Mouse (Mus musculus): Measurements from ENCODE around the gene Cap1. TPM values are rescaled to one million over a fixed set of nuclear protein-coding genes. Genes with fewer than 3 reads are reported as not detected.
A peak's percentile ranks its signal among the peaks of the same experiment; 100 is the strongest.

The Cap1 gene
- polyA plus RNA-seq, 1 experiment from 2014 or later: 69.4 TPM

DNA sequence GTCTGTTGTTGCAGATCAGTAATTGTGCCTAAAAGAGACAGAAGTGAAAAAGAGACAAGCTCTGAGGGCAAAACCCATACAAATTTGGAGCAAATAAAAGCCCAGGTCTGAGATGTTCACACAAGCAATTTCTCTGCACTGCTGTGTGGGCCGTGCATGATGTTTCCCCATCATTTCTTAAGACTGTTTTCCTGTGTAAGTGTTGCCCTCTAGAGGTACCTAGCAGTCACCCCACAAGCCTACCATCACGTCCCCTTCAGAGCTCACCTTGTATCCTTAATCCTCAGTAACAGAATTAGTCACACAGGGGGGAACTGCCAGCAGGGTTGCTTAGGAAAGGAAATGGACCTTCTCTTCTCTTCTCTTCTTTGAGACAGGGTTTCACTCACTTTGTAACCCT, 27.9 kb downstream of the Cap1 start:
- H3K4me2 ChIP-seq: no peak overlapping the region
- no peaks in the 10 kb centered on the region for H3K9me3 ChIP-seq
- H3K9ac ChIP-seq: no peak overlapping the region
- H3K27me3 ChIP-seq (replicated peaks): no peaks in the 10 kb centered on the region
- 42% methylated on average over 2 of the region's 2 CpGs for WGBS
- peaks cover 78% of the 10 kb centered on the region for H3K36me3 ChIP-seq (replicated peaks)
- no peak for ATAC-seq (replicated peaks)
- H3K4me3 ChIP-seq: no peak overlapping the region
- H3K4me1 ChIP-seq: no peaks in the 10 kb centered on the region
- no peak overlapping the region for H3K27ac ChIP-seq

DNA sequence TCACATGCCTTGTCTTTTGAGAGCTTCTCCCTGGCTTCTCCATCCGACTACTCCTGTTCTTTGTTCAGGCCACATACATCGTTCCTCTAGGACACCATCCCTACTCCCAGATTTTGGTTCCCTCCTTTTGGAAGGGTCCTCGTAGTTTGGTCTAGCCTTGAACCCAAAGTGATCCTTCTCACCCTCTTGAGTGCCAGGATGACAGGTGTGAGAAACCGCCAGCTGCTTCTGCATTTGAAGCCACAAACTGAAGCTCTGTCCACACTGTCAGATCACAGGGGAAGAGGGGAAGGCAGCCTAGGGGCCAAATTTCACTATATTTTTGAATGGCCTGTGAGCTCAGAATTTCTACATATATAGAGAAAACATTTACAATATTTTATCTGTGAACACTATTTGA, 31.1 kb downstream of the Cap1 start:
- Histone ChIP-seq H3K4me1 (no peaks in the 10 kb centered on the region), H3K36me3 (replicated peaks) (peaks cover 79% of the 10 kb centered on the region), H3K9ac (no peak overlapping the region), H3K4me2 (no peak overlapping the region), H3K27me3 (replicated peaks) (no peaks in the 10 kb centered on the region), H3K9me3 (no peaks in the 10 kb centered on the region), H3K4me3 (no peak overlapping the region), H3K27ac (no peak overlapping the region)
- WGBS: 91% methylated on average over 4 of the region's 4 CpGs
- ATAC-seq (replicated peaks): no peak

DNA sequence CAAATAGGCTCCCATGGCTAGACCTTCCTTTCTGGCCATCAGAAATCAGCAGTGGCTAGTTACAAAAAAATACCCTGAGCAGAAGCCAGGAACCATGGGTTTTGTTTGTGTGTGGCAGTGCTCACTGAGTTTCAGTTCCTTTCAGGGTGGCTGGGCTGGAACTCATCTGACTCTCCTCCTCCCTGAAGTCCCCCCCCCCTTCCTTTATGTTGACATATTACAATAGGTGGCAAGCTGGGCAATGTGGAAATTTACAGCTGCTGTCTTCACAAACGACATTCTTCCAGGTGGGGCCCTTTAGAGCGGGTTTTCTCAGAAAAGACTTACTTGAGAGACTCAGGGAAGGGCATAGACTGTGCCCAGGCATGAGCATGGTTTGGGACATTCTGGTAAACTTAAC, 32.2 kb downstream of the Cap1 start:
- ATAC-seq (replicated peaks): no peak
- H3K4me1 ChIP-seq: no peaks in the 10 kb centered on the region
- no peak overlapping the region for H3K27ac ChIP-seq
- no peak overlapping the region for H3K9ac ChIP-seq
- H3K36me3 ChIP-seq (replicated peaks): peaks cover 75% of the 10 kb centered on the region
- WGBS: 66% methylated on average over 2 of the region's 2 CpGs
- no peak overlapping the region for H3K4me3 ChIP-seq
- H3K27me3 ChIP-seq (replicated peaks): no peaks in the 10 kb centered on the region
- H3K9me3 ChIP-seq: no peaks in the 10 kb centered on the region
- H3K4me2 ChIP-seq: no peak overlapping the region

DNA sequence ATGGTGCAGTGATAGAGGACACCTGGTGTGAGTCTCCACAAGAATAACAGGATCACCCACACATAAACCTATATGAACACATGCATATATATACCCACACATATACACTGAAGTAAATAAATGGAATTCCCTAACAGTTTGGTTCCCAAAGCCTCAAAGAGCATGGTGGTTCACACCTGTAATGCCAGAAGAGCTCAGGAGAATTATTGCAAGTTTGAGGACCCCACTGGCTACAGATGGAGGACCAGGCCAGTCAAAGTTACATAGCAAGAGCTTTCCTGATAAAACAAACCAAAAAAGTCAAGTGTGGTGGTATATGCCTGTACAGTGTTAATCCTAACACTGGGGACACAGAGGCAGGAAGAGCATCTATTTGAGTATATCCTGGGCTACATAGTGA, 34.3 kb downstream of the Cap1 start:
- Histone ChIP-seq H3K4me2 (no peak overlapping the region), H3K9ac (no peak overlapping the region), H3K27ac (no peak overlapping the region), H3K9me3 (no peaks in the 10 kb centered on the region), H3K4me3 (no peak overlapping the region), H3K27me3 (replicated peaks) (no peaks in the 10 kb centered on the region), H3K4me1 (no peaks in the 10 kb centered on the region), H3K36me3 (replicated peaks) (peaks cover 68% of the 10 kb centered on the region)
- no peak for ATAC-seq (replicated peaks)

DNA sequence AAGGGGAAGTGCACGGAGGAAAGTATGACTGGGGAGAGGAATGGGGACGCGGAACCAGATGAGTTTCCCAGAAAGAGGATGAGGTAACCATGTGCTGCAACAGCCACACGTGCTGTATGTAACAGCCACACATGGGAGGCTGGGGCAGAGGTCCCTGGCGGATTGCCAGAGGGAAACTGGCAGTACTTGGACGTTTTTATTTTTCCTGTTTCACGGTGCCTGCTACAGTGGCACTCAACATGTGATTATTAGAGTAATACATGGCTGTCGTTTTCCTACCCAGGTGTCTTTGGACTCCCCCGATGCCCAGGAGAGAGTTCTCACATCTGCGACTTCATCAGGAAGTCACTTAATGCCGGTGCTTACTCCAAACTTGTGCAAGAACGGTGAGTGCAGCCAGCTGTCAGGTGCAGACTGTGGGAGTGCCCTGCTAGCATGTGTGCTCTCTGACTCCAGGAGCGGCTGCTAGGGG, 37.7 kb downstream of the Cap1 start:
- no peak for ATAC-seq (replicated peaks)
- H3K9me3 ChIP-seq: no peaks in the 10 kb centered on the region
- H3K36me3 ChIP-seq (replicated peaks): peaks cover 57% of the 10 kb centered on the region
- H3K4me1 ChIP-seq: no peaks in the 10 kb centered on the region
- no peak overlapping the region for H3K4me3 ChIP-seq
- no peak overlapping the region for H3K9ac ChIP-seq
- no peak overlapping the region for H3K4me2 ChIP-seq
- WGBS: 83% methylated on average over 13 of the region's 13 CpGs
- no peak overlapping the region for H3K27ac ChIP-seq
- no peaks in the 10 kb centered on the region for H3K27me3 ChIP-seq (replicated peaks)

DNA sequence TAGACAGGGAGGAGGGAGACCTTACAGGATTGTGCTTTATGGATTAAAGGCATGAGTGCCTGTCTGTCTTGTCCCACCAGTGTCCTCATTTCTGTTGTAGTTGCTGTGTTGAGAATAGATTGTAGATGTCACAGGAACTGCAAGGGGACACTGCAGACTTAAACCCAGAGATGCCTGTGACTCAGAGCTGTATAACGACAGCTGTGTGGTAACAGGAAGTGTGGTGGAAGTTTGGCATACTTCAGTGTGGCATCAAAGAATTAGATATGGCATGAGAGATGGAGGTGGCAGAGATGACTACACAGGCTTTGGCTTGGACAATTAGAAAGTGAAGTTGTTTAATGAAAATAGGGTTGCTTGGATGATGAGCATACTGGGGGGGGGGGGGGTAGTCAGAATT, 47.4 kb downstream of the Cap1 start:
- no peaks in the 10 kb centered on the region for H3K9me3 ChIP-seq
- no peak overlapping the region for H3K4me2 ChIP-seq
- no peak overlapping the region for H3K9ac ChIP-seq
- H3K4me1 ChIP-seq: peaks cover 33% of the 10 kb centered on the region
- ATAC-seq (replicated peaks): no peak
- H3K27ac ChIP-seq: no peak overlapping the region
- H3K4me3 ChIP-seq: no peak overlapping the region
- WGBS: 73% methylated on average over 1 of the region's 1 CpGs
- no peaks in the 10 kb centered on the region for H3K27me3 ChIP-seq (replicated peaks)
- no peaks in the 10 kb centered on the region; the same call in 1 of the 2 replicates for H3K36me3 ChIP-seq (replicated peaks)

DNA sequence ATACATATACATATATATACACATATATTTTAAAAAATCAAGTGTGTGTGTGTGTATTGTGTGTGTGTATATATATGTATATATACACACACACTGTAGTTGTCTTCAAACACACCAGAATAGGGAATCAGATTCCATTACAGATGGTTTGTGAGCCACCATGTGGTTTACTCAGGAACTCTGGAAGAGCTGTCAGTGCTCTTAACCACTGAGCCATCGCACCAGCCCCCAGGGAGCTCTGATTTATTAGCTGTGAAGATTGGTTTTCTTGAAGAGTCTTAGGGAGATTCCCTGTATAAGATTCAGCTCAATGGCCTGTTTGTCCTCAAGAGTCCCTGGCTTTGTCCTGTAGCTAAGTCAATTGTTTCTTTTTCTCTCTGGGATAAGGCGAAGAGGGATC, 47.9 kb downstream of the Cap1 start:
- Histone ChIP-seq H3K9me3 (no peaks in the 10 kb centered on the region), H3K36me3 (replicated peaks) (no peaks in the 10 kb centered on the region; the same call in 1 of the 2 replicates), H3K4me2 (no peak overlapping the region), H3K27me3 (replicated peaks) (no peaks in the 10 kb centered on the region), H3K9ac (no peak overlapping the region), H3K4me1 (peaks cover 33% of the 10 kb centered on the region), H3K4me3 (no peak overlapping the region), H3K27ac (no peak overlapping the region)
- ATAC-seq (replicated peaks): no peak
- 65% methylated on average over 2 of the region's 2 CpGs for WGBS

DNA sequence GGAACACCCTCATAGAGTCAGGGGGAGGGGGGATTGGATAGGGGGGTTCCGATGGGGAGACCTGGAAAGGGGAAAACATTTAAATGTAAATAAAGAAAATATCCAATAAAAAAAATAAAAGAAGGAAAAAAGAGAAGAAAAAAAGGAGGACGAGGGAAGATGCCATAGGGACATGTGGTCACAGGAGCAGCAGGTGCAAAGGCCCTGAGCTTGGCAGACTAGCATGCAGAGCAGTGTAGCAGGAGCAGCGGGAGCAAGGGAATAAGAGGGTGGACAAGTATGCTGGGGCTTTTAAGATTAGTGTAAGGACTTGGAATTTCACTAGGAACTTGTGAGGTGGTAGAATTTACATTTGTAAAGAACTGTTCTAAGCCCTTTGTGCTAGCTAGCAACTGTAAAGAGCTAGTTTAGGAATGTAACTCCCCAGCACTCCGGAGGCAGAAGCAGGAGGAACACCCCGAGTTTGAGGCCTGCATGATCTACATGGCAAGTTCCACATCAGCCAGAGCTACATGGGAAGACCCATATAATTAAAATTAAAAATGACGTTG, 48.6 kb downstream of the Cap1 start:
- H3K9ac ChIP-seq: no peak overlapping the region
- ATAC-seq (replicated peaks): no peak
- H3K27me3 ChIP-seq (replicated peaks): no peaks in the 10 kb centered on the region
- no peaks in the 10 kb centered on the region; the same call in 1 of the 2 replicates for H3K36me3 ChIP-seq (replicated peaks)
- H3K9me3 ChIP-seq: no peaks in the 10 kb centered on the region
- H3K4me2 ChIP-seq: peak overlapping the region; percentile 70
- 67% methylated on average over 6 of the region's 6 CpGs for WGBS
- H3K27ac ChIP-seq: no peak overlapping the region
- peaks cover 33% of the 10 kb centered on the region for H3K4me1 ChIP-seq
- peak overlapping the region; percentile 86; the same call in 1 of the 2 replicates for H3K4me3 ChIP-seq

DNA sequence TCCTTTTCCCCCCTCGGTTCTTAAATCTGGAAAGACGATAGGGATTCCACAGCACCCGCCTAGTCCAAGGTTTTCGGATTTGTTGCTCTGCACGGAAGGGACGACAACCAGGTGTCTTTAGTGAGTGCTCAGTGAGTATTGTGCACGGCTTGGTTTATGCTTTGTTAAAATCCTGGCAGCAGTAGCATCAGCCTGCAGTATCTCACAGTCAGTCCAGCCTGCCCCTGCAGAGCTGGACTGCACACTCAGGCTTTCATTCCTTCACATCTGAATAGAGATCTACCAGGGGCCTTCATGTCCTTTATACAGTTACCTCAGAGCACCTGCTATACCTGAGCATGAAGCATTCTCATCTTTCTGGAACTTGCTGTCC, 49.5 kb downstream of the Cap1 start:
- H3K36me3 ChIP-seq (replicated peaks): no peaks in the 10 kb centered on the region; the same call in 1 of the 2 replicates
- under 1% methylated on average over 7 of the region's 7 CpGs for WGBS
- peak overlapping the region; percentile 74 for H3K9ac ChIP-seq
- H3K9me3 ChIP-seq: no peaks in the 10 kb centered on the region
- peak overlapping the region; percentile 87 for H3K27ac ChIP-seq
- H3K27me3 ChIP-seq (replicated peaks): no peaks in the 10 kb centered on the region
- peaks cover 33% of the 10 kb centered on the region for H3K4me1 ChIP-seq
- H3K4me2 ChIP-seq: peak overlapping the region; percentile 70
- ATAC-seq (replicated peaks): peak; percentile 61; the same call in 1 of the 2 replicates
- peak overlapping the region; percentile 86 for H3K4me3 ChIP-seq

DNA sequence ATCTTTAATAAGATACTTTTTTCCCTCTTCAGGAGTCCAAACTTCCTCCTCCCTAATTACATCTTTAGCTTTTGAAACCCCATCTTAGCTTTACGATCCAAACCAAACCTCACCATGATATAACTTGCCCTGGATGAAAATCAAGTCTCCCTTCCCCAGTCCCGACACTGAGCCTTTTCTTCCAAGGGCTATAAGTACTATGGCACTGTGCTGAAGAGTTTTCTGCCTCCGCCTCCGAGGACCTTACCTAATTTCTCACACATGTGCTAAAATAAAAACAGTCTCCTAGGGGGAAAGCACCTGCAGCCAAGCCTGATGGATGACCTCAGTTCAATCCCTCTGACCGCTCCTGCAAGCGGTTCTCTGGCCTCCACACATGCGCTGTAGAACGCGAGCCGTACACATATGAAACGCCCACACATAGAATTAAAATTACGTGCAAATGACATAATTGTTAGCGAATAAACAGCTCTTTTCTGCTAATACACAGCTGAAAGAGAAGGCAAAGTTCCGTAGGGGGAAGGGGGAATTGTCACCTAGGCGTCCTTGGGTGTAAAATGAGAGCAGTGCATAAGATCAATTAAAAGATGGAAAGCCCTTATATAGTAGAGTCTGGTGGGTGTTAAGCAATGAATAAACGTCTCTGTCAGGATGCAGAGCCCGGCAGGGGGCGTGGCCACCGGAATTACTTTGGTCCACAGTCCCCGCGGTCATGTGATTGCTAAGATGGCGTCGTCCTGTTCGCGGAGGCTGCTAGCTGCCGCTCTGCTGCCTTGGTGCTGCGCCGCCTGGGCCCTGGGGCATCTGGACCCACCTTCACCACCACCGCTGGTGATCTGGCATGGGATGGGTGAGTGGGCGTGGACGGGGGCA, 50.1 kb downstream of the Cap1 start, which contains the start of gene Ppt1:
Ppt1 (plus strand) TSS at position 713 of the 873 bp plus-strand sequence.
- Histone ChIP-seq H3K27ac (peak within 1 kb of the TSS; percentile 87), H3K36me3 (replicated peaks) (no peaks in the 10 kb centered on the region), H3K9me3 (no peaks in the 10 kb centered on the region), H3K27me3 (replicated peaks) (no peaks in the 10 kb centered on the region), H3K4me1 (peaks cover 33% of the 10 kb centered on the region), H3K4me2 (peak within 1 kb of the TSS; percentile 70), H3K4me3 (peak within 1 kb of the TSS; percentile 86), H3K9ac (peak within 1 kb of the TSS; percentile 74)
- ATAC-seq (replicated peaks): peak; percentile 94
- 4% methylated on average over 31 of the region's 31 CpGs for WGBS

DNA sequence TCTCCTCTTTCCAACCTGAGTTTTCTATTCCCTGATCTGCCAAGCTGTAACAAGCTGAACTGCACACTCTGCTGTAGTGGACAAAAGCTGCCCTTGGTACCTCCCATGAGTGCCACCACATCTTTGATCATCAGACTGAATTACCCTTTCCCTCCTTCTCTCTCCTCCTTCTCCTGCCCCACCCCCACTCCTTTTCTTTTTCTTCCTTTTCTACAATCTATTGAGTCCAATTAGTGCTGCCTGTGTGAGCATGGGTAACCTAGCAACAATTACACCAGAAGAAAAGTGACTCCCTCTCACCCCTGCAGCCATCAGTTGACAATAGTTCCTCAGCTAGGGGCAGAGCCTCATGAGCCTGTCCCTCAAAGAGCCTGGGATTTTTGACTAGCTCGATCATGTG, 54.0 kb downstream of the Cap1 start:
- no peak overlapping the region for H3K27ac ChIP-seq

DNA sequence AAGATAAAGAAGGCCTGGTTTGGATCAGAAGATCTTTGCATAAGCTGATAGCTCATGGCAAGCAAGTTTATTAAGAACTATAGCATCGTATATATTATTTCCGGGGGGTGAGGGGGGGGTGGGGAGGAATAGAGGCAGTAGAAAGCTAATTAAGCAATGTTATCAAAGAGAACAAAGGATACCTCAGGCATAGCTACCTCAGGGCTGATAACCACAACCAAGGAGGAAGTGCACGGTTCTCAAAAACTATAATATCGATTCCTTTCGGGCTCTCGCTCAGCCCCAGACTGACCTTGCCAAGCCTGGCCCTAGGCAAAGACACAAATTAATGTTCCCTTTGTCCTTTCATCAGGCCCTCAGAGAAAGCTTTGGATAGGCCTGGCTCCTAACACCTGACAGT, 56.5 kb downstream of the Cap1 start:
- H3K4me2 ChIP-seq: no peak overlapping the region
- no peak overlapping the region for H3K4me3 ChIP-seq
- no peak overlapping the region for H3K27ac ChIP-seq
- no peak for ATAC-seq (replicated peaks)
- H3K9me3 ChIP-seq: no peaks in the 10 kb centered on the region
- H3K9ac ChIP-seq: no peak overlapping the region
- WGBS: 93% methylated on average over 6 of the region's 6 CpGs
- H3K36me3 ChIP-seq (replicated peaks): no peaks in the 10 kb centered on the region
- H3K27me3 ChIP-seq (replicated peaks): no peaks in the 10 kb centered on the region
- no peaks in the 10 kb centered on the region; the same call in 1 of the 2 replicates for H3K4me1 ChIP-seq

More for the DNA sequence above, 54.0 kb downstream of the Cap1 start:
- Histone ChIP-seq H3K27me3 (replicated peaks) (no peaks in the 10 kb centered on the region), H3K4me2 (no peak overlapping the region), H3K36me3 (replicated peaks) (no peaks in the 10 kb centered on the region), H3K4me1 (peaks cover 16% of the 10 kb centered on the region), H3K9me3 (no peaks in the 10 kb centered on the region), H3K9ac (no peak overlapping the region), H3K4me3 (no peak overlapping the region)
- ATAC-seq (replicated peaks): no peak
- WGBS: 6% methylated on average over 1 of the region's 1 CpGs

DNA sequence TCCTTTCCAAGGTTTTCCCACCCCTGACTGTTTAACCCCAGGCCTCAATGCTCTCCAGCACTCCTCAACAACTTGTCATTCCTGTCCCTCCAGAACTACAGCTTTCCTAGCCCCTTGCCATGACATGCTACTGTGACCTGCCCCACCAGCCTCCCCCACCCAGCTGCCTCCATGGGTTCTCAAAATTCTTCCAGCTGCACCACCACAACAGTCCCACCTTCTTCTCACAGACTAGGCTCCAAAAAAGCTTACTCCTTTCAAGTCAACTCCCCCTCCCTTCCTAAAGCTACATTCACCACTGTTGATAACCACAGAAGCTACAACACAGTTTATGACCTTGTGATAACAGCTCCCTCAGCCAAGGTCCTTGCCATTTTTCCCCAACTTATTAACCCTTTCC, 58.2 kb downstream of the Cap1 start:
- no peaks in the 10 kb centered on the region for H3K9me3 ChIP-seq
- no peak overlapping the region for H3K9ac ChIP-seq
- no peak for ATAC-seq (replicated peaks)
- H3K4me1 ChIP-seq: no peaks in the 10 kb centered on the region
- H3K4me3 ChIP-seq: no peak overlapping the region
- no peaks in the 10 kb centered on the region for H3K27me3 ChIP-seq (replicated peaks)
- no peak overlapping the region for H3K4me2 ChIP-seq
- H3K36me3 ChIP-seq (replicated peaks): no peaks in the 10 kb centered on the region
- no peak overlapping the region for H3K27ac ChIP-seq

Data from midbrain, embryonic 15.5 days (tissue).